Mouse (Mus musculus) brain, embryonic 14.5 days (tissue): ENCODE results near the gene Srsf4. TPM values are rescaled to one million over a fixed set of nuclear protein-coding genes. Genes with fewer than 3 reads are reported as not detected.
A peak's percentile ranks its signal among the peaks of the same experiment; 100 is the strongest.

Experiments used
- DNase-seq: peaks from one replicate; pipeline ENCODE4 v3.0.0-alpha.2; 2011; ENCODE audit warnings: low read depth
- CTCF ChIP-seq: fragments of 200-500 bp; IDR thresholded peaks from 2 replicates; pipeline ENCODE4 v1.5.1; 2012; ENCODE audit warnings: inconsistent platforms, mild to moderate bottlenecking, moderate library complexity, borderline replicate concordance; ENCODE audit not compliant: insufficient read depth, insufficient read length; ENCODE audit errors: extremely low read depth
- POLR2A ChIP-seq: fragments of 200-500 bp; IDR thresholded peaks from 2 replicates; pipeline ENCODE4 v1.6.1; 2012; ENCODE audit warnings: mild to moderate bottlenecking, inconsistent platforms, borderline replicate concordance; ENCODE audit not compliant: poor library complexity, insufficient read depth, insufficient read length, severe bottlenecking; ENCODE audit errors: extremely low read depth
- polyA plus RNA-seq: library from polyadenylated mRNA; depleted of rRNA; stranded (reverse); fragments of >200 nt; gene quantifications from 2 replicates; pipeline ENCODE4 v1.2.3, GENCODE M21; 2012; rRNA removed

The Srsf4 gene
- polyA plus RNA-seq, 1 experiment = 117 TPM

DNA sequence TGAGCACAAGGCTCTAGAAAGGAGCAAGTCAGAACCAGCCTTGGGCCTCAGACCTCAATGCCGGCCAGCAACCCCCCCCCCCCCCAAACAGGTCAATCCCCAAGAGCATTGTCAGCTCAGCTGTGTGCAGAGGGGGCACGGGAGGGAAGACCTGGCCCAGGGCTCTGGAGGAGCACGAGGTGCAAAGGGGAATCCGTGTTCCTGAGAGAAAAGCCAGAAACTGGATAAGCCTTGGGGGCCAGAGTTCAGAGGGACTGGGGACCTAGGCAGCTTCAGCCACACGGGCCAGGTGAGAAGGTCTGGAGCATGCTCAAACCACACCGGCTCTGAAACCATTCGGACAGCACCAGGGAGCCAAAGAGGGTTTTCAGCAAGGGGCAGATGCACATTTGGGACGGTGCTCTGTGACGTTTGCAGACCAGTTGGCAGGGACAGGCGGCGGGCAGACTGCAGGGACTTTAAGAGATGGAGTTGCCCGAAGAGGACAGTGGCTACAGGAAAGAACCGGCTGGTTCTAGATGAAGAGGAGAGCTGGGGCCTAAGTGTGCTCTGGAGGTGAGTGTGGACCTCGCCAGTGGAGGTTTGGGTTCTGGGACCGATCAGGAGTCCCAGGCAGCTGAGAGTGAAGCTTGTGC, 46.2 kb downstream of the Srsf4 start:
- no peak for DNase-seq
- TF ChIP-seq POLR2A (no peak), CTCF (no peak)

DNA sequence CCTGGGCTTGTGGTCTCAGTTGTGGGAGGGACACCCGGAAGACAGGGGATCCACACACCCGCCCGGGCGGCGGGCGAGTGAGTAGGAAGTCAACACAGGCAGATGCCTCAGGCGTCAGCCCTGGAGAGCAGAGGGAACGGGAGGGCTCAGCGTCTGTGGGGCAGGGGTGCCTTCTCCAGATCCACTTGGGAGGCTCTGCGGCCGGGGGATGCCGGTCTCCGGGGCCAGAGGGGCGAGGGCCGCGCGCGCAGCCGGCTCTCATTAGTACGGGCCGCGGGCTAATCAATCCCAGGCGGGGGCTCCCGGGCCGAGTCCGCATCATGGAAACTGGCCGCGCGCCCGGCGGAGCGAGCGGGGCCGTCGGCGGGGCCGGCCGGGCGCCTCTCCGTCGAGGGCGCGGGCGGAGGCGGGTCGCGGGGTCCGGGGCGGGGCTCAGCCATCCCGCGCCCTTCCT, 46.8 kb downstream of the Srsf4 start:
- no peak for TF ChIP-seq CTCF
- no peak for TF ChIP-seq POLR2A
- peak; percentile 40 for DNase-seq

DNA sequence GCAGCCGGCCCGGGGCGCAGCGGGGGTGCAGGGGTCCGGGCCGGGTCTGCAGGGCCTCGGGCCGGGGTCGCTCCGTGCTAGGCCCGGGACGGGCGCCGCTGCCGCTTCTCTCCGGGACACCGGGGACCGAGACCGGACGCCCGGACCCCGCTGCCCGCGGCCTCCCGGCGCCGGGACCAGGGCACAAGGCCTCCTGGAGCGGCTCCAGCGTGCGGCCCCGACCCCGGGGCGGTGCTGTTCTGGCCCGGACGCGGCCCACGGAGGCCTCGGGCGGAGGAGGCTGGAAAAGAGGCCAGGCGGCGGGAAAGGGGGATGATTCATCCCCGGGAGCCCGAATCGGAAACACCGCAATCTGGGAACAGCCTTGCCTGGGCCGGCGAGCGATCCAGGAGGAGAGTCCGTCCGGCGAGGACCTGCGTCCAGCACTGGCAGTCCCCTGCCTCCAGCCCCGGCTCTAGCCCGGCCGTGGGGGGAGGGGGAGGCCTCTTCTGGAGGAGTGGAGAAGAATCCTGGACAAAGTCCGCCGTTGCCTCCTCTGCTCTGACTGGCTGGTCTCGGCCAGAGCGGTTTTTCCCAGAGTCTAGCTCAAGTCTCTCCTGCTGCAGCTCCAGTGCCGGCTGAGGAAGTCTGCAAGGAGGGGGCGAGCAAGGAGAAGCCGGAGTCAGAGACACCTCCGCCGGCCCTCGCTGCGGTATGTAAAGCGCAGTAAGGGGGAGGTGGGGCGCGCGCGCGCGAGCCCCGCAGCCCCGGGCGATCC, 47.4 kb downstream of the Srsf4 start:
- TF ChIP-seq CTCF = no peak
- DNase-seq = peak; percentile 29

DNA sequence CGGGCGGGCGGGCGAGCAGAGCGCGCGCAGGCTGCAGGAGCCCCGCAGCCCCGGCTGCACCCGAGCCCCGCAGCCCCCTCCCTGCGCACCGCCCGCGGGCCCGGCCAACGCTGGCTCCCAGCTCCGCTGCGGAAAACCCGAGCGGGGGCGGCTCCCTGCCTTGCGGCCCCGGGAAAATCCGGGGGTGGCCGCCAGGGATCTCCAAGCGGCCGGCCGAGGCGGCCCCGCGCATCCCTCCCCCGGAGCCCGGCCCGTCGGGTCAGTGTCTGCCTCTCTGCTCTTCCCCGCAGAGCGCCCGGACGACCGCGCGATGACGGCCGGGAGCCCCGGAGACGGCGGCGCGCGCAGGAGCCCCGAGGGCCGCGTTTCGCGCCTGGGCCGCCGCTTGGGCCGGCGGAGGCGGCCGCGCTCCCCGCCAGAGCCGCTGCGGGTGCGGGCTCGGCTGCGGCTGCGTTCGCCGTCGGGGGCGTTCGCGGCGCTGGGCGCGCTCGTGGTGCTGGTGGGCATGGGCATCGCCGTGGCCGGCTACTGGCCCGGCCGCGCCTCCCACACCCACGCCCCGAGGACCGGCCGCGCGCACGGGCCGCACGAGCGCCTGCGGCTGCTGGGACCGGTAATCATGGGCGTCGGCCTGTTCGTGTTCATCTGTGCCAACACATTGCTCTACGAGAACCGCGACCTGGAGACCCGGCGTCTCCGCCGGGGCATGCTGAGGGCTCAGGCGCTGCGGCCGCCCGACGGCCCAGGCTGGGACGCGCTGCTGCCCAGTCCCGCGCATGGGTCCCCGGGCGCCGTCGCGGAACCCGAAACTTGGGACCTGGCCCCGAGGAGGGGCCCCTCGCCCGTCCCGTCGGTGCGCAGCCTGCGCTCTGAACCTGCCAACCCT, 48.3 kb downstream of the Srsf4 start, which contains the start of gene Tmem200b:
Tmem200b (plus strand) TSS at position 311 of the 886 bp plus-strand sequence.
- no peak for DNase-seq
- TF ChIP-seq CTCF (no peak), POLR2A (no peak)

DNA sequence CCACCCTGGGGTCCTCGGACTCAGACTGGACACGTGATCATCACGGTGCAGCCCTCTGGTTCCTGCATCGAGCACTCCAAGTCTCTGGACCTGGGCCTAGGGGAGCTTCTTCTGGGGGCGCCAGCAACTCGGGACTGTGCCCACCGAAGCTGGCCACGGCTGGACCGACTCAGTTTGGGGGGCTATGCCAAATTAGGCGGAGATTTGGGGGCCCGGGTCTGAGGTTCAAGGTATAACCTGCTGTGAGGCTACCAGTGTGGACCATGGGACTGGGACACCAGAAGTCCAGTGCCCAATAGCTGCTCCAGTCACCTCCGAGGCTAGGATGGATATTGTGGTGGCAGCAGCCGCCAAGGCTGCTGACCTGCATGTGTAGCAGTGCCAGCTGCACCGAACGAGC, 49.0 kb downstream of the Srsf4 start:
- TF ChIP-seq POLR2A = no peak
- TF ChIP-seq CTCF = no peak
- DNase-seq = no peak

GRCm38 (mm10) chr4:131924096-131924810, 50.8 kb downstream of the Srsf4 start:
- TF ChIP-seq CTCF (no peak), POLR2A (no peak)
- DNase-seq = peak; percentile 76

DNA sequence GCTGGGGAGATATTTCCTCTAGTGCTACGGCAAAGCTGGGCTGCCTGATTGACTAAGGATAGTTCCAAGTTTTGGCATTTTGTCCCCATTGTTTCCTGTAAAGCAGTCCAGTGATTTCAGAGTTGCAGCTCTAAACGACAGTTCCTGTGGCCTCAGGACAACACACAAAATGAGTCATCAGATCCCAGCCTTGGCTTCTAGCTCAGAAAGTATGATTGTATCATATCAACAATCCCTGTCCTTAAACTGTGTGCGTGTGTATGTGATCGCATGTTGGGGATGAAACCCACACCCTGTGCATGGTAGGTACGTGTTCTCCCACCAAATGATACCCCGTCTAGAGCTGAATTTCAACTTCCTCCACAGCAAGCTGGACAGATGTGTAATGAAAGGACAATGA, 55.7 kb downstream of the Srsf4 start:
- DNase-seq = no peak
- no peak for TF ChIP-seq CTCF
- no peak for TF ChIP-seq POLR2A

DNA sequence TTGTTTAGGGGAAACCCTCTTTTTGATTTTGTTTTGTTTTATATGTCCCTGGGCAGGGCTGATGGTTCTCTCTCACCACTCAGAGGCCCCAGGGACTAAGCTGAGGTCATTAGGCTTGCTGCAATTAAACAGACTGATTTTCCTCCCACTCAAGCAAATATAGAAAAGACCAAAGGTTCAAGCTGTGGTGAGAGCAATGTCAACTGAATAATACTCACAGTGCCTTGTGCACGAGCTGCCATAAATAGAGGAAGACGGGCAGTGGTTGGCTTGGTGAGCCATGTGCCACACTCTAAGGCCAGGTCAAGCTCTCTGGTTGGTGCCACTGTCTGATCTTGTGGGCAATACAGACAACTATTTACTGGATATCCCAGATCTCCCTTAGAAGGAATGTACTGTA, 66.0 kb downstream of the Srsf4 start:
- no peak for DNase-seq
- TF ChIP-seq POLR2A (no peak), CTCF (no peak)

- DNase-seq = no peak
- TF ChIP-seq POLR2A (no peak), CTCF (no peak)
Measured at GRCm38 (mm10) chr4:131940846-131941245, 67.4 kb downstream of the Srsf4 start.

GRCm38 (mm10) chr4:131947848-131948247, 74.4 kb downstream of the Srsf4 start:
- no peak for DNase-seq
- TF ChIP-seq POLR2A (no peak), CTCF (no peak)

- TF ChIP-seq POLR2A = no peak
- TF ChIP-seq CTCF = no peak
Measured at GRCm38 (mm10) chr4:131949903-131950302, 76.5 kb downstream of the Srsf4 start.

GRCm38 (mm10) chr4:131950657-131951056, 77.2 kb downstream of the Srsf4 start:
- DNase-seq = peak; percentile 8
- no peak for TF ChIP-seq POLR2A
- TF ChIP-seq CTCF = no peak

More at GRCm38 (mm10) chr4:131949903-131950302, 76.5 kb downstream of the Srsf4 start:
- DNase-seq = peak; percentile 5

Other genes with a start within 250 kb of the Srsf4 start
- gene Ptpru, start 35.3 kb upstream of the Srsf4 start, polyA plus RNA-seq = 35.7 and 37.2 TPM in 2 replicates
- 28.8 and 34.4 TPM in 2 replicates for gene Mecr, start 30.1 kb upstream of the Srsf4 start, polyA plus RNA-seq
- gene Tmem200b, start 48.2 kb downstream of the Srsf4 start, polyA plus RNA-seq = 1.0 and 1.1 TPM in 2 replicates
- not detected in 2 replicates for gene Gm10300, start 201.1 kb downstream of the Srsf4 start, polyA plus RNA-seq
- gene Epb41, start 201.7 kb downstream of the Srsf4 start, polyA plus RNA-seq = 86.3 and 111 TPM in 2 replicates